Mouse (Mus musculus) heart, adult 2 months (tissue): ENCODE measurements around the gene Tmem17.

Experiments used
- CTCF ChIP-seq: fragments of 200-600 bp; IDR thresholded peaks from 2 replicates; pipeline ENCODE4 v1.8.1; 2022; ENCODE audit warnings: antibody characterized with exemption, mild to moderate bottlenecking, moderate library complexity
- EP300 ChIP-seq: fragments of 200-500 bp; IDR thresholded peaks from 2 replicates; pipeline ENCODE4 v1.6.1; 2011; ENCODE audit warnings: low read depth, low read length, control low read depth; ENCODE audit not compliant: insufficient read depth
- POLR2A ChIP-seq: fragments of 200-500 bp; IDR thresholded peaks from 2 replicates; pipeline ENCODE4 v1.6.1; 2011; ENCODE audit warnings: mild to moderate bottlenecking, low read depth, low read length, control low read depth; ENCODE audit not compliant: insufficient read depth

GRCm38 (mm10) chr11:22560061-22560460 is 48.2 kb downstream of the Tmem17 start:
- TF ChIP-seq POLR2A (no peak), CTCF (no peak), EP300 (no peak)
